Mouse (Mus musculus) c-Kit-negative CD71-positive TER-119-positive erythroid progenitor cells, embryonic 14.5 days (primary cell): Measurements from ENCODE around the gene Pdia3.
"Not testable (repeated sequence)": the region's sequence is repeated elsewhere in the genome, so short reads cannot be mapped to it uniquely, and the experiment has no call there.

Experiments used
- DNase-seq: peaks from one replicate; pipeline ENCODE4 v3.0.0-alpha.2; 2013; ENCODE audit warnings: low read depth, low spot score

The Pdia3 gene

GRCm38 (mm10) chr2:121413387-121414042, at the start of gene Pdia3, which contains the start of gene Catsper2:
TSS of gene Pdia3 (plus strand) at chr2:121413775.
TSS of gene Catsper2 (minus strand) at chr2:121413792.
- peak; percentile 83 for DNase-seq

- DNase-seq, result no peak
These were observed 44.7 kb upstream of the Pdia3 start for GRCm38 (mm10) chr2:121368831-121369230.

GRCm38 (mm10) chr2:121370921-121371320, 42.7 kb upstream of the Pdia3 start:
- no peak for DNase-seq

GRCm38 (mm10) chr2:121372266-121372665, 41.3 kb upstream of the Pdia3 start:
- DNase-seq, result no peak

- DNase-seq, result no peak
These were observed 38.8 kb upstream of the Pdia3 start for GRCm38 (mm10) chr2:121374766-121375165.

GRCm38 (mm10) chr2:121386961-121387575, 26.5 kb upstream of the Pdia3 start, which contains the start of gene Strc:
TSS of gene Strc (minus strand) at chr2:121387168.
- DNase-seq, result not testable (repeated sequence)

- peak; percentile 60 for DNase-seq
These were observed 17.0 kb upstream of the Pdia3 start for GRCm38 (mm10) chr2:121396624-121397023.

GRCm38 (mm10) chr2:121403296-121403695, 10.3 kb upstream of the Pdia3 start:
- no peak for DNase-seq

GRCm38 (mm10) chr2:121408160-121408559, 5.4 kb upstream of the Pdia3 start:
- DNase-seq, result peak; percentile 67

- DNase-seq, result peak; percentile 41
These were observed 660 bp upstream of the Pdia3 start for GRCm38 (mm10) chr2:121412843-121413386.

GRCm38 (mm10) chr2:121414139-121414685, 637 bp downstream of the Pdia3 start:
- peak; percentile 42 for DNase-seq

GRCm38 (mm10) chr2:121415103-121415502, 1.5 kb downstream of the Pdia3 start:
- no peak for DNase-seq

GRCm38 (mm10) chr2:121415591-121415990, 2.0 kb downstream of the Pdia3 start:
- no peak for DNase-seq

- no peak for DNase-seq
These were observed 2.8 kb downstream of the Pdia3 start for GRCm38 (mm10) chr2:121416356-121416755.

- DNase-seq, result no peak
These were observed 4.9 kb downstream of the Pdia3 start for GRCm38 (mm10) chr2:121418476-121418875.

- DNase-seq, result no peak
These were observed 9.6 kb downstream of the Pdia3 start for GRCm38 (mm10) chr2:121423166-121423565.

- no peak for DNase-seq
These were observed 12.3 kb downstream of the Pdia3 start for GRCm38 (mm10) chr2:121425890-121426289.

GRCm38 (mm10) chr2:121434854-121435253, 21.3 kb downstream of the Pdia3 start:
- no peak for DNase-seq

GRCm38 (mm10) chr2:121439746-121440145, 26.2 kb downstream of the Pdia3 start:
- no peak for DNase-seq

- DNase-seq, result no peak
These were observed 27.4 kb downstream of the Pdia3 start for GRCm38 (mm10) chr2:121440834-121441605.

GRCm38 (mm10) chr2:121441800-121442199, 28.2 kb downstream of the Pdia3 start:
- no peak for DNase-seq
